Mouse (Mus musculus) kidney, adult 8-10 months (tissue): Measurements from ENCODE around the gene Larp4b.

ENCODE experiments used
- DNase-seq, 2 experiments: peaks; one replicate each; pipeline ENCODE4 v3.0.0; 2022

Larp4b gene

DNA sequence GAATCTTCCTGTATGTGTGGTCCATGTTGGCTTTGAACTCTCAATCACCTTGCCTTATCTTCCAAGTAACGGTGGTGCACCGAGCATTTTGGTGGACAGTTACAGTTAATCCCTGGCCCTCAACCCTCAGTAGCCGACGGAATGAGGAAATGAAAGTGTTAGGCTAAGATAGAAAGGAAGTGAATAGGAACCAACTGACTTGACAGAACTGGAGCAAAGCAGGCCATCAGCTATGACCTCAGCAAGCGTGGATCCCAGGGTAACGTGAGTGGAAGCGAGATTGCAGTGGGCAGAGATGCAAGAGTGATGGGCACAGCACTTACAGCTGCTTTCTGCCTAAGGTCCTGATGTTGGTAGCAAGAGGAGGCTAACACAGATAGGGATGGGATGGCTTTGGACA is 31.5 kb downstream of the Larp4b start:
- DNase-seq = no peak

DNA sequence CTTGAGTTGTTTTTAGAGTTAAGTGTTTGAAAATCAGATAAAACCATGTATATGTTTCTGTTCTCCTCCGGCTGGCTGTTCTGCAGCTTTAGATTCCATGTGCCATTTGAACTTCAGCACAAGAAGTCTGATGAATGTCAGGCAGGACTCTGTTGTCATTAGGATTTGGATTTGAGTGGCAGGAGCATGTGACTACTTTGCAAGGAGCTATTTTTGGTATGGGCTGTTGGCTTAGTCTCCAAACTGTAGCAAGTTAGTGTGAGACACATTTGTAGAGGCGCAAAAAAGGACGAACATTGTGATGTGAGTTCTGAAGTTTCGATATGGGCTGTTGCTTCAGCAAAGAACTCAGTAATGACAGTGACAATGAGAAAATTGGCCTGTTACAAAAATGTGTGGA is 34.0 kb downstream of the Larp4b start:
- no peak for DNase-seq

DNA sequence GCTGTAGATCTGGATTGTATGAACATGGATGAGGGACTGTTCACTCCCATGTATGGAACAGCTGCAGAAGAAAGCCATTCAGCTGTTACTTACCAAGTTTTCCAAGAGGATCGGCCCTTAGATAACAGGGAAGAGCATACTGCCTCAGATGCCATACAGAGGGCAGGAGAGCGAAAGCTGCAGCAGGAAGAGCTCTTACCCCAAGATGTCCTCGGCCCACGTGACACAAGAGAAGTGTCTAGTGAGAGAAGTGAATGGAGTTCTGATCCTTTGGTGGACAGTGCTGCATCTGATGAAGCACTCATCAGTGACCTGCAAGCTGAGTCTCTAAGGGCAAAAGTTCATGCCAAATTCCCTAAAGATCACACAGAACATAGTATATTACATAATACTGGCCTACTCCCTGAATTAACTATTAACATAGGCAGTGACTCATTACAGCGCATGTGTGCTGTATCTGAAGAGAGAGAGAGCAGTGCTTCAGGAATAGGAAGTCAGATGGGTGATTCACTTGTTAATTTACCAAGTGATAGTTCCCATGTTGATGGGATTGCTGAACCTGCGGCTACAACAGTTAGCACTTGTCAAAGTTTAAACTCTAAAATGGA is 35.1 kb downstream of the Larp4b start:
- DNase-seq = peak; percentile 29 to 68

DNA sequence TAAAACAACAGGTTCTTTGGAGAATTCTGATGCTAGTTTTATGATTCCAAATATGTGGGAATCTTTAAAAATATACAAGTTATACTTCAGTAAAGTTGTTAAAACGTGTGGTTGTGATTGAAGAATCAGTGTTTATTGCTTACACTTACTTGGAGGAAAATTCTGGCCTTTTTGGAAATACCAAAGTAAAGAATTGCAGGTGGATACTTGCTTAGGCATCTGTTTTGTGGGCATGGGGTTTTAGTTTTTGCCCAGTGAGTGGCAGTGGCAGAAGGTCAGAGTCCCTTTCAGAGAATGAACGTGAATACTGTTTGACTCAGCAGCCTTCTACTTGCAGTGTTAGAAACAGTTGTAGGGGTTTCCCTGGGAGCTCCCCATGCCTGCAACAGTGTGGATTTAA is 40.7 kb downstream of the Larp4b start:
- DNase-seq = no peak

DNA sequence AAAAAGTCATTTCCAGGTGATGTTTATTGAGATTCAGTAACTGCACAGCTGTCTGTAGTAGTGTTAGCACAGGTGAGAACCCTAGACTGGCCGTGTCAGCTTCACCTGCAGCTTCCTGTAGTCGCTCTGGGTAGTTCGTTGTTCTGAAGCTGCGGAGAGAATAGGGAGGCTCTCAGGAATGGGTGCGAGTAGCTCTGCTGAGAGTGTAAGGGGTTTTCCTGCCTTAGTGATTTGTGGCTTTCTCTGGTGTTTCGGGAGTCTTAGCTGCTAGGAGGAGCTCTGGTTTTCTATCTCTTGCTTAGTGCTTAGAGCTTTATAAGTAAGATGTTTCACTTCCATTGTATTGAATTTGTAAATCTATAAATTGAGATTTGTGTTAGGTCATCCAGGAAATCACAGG is 42.4 kb downstream of the Larp4b start:
- DNase-seq = no peak

DNA sequence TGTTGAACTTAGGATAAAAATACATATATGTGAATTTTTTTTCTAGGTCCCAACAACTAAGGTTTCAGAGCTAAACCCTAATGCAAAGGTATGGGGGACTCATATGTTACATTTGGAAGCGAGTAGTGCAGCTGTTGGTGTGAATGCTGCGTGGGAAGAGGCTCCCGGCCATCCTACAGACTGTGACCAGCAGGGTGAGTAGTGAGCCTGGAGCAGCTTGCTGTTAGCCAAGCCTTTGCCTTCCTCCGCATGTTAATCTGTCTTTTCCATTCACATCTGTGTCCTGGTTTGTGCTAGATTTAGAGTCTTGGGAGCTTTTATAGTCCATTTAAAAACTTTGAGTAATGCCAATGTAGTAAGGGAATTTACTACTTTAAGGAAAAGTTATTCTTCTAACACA is 43.1 kb downstream of the Larp4b start:
- DNase-seq = no peak

DNA sequence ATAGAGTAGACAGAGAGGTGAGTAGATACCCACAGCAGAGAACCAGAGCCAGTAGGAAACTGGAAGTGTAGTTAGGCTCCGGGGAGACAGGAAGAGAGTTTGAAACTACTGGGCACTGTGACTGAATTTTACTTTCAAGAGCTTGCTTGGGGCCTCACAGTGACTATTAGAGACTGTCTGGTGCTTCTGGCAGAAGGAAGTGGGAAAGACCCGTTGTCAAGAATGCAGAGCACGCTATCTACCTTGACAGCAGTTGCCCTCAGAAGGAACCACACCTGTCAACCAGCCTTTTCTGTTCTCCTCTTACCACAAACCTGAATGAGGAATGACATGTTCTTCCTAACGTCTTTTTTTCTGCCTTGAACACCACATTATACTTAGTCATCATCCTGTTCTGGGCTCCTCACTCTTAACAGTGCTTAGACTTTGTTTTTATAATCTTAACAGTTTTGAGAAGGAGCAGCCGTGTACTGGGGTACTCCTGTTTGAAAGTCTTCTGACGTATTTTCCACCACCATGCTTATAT is 45.8 kb downstream of the Larp4b start:
- DNase-seq = no peak

DNA sequence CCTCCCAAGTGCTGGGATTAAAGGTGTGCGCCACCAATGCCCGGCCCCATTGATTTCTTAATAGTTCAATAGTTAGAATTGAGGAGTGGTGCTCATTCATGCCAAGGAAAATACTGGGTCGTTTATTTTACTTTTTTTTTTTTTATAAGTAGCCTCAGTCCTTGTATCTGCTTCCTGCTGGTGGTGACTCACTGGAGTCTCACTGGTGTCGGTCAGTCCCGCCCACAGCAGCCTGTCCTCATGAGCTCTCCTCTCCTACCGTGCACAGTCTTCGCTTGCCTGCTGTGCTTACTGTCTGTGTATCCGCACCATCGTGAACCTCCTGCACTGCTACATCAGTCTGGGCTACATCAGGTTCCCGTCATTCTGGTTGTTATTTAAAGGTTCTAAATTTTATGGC is 46.5 kb downstream of the Larp4b start:
- no peak for DNase-seq

DNA sequence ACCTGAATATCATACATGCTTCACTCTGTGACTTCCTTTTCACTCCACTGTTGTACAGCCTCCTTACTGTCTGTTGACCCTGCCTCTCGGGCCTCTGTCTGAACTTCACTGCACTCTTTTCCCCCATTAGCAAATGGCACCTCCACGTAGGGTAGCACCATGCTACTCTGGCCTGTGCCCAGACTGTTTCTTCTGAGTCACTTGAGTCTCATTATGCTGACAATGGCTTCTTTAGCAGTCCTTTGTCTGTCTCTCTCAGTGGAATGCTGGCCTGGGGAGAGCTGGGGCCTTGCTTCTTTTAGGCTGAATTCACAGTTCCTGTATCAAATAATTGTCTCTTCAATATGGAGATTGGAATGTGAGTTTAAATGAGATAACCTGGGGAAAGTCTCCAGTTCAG is 48.7 kb downstream of the Larp4b start:
- DNase-seq = no peak

DNA sequence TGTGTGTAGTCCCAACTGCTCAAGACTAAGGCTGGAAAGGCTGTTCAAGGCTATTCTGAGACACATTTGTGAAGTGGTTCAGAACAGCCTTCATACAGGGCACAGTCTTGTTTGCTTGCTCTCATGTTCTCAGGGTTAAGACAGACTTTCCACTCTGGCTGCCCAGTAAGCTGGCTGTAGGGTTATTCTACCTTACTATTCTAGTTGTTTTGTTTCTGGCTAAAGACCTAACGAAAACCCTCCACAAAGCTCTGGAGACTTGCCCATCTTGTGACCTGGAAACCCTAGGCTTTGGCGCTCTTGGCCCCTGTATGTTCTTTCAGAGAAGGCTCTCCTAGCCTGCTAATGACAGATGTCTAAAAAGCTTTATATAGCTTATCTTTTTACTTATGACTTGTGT is 55.1 kb downstream of the Larp4b start:
- DNase-seq = no peak

DNA sequence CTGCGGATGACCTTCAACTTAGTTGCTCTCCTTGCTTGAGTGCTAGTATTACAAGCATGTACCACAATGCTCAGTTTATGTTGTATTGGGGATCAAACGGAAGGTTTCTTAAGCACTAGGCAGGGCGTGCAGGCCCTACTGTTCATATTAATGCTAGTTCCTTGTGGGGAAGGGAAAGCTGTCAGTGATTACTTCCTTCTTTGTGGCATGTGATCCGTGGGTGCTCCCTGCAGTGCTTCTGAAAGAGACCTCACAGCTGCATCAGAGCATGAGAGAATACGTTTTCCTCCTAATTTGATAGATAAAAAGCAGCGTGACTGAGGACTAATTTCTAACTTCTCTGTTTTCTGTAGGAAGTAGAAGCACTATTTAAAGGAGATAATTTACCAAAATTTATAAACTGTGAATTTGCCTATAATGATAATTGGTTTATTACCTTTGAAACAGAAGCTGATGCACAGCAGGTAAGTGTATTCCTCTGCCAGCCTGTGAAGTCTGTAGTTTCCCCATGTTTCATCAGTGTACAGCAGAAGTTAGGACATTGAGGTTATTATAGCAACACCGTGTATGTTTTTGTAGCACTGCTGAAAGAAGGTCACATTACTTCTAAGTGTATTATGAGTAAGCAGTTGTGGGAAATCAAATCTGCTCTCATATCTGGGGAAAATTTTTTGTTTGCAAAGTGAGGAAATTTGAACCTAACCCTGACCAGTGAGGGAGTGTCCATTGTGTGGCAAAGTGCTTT is 56.0 kb downstream of the Larp4b start:
- DNase-seq = no peak

DNA sequence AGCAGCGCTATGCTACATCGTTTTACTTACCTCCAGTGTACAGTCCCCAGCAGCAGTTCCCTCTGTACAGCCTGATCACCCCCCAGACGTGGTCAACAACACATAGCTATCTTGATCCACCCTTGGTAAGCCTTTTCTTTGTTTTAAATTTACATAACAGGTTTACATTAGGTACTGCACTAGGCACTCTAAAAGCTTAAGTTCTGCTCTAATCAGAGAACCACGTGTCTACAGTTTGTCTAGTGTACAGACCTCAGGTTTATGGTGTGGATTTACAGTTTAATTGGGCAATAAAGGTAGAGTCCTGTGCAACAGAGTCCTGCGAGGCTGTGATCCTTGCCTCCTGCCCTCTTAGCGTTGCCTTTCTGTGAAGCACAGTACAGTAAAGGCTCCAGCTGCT is 57.4 kb downstream of the Larp4b start:
- no peak for DNase-seq

DNA sequence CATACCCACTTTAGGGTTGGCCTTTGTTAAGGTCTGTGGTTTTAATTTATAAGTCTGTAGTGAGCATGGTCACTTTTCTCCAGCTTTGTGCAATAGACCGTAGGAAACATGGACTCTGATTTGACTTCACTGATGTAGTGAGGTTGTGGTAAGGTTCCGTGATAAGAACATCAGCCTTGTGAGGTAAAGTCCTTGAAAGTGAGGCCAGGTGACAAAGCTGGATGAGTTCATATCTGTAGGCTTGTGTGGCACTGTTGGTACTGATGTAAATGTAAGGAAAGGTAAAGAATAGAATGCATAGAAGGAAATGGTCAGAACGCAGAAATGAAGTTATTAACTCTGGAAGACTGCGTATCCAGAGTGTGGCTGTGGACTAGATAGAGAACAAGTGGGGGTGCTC is 57.9 kb downstream of the Larp4b start:
- no peak for DNase-seq

DNA sequence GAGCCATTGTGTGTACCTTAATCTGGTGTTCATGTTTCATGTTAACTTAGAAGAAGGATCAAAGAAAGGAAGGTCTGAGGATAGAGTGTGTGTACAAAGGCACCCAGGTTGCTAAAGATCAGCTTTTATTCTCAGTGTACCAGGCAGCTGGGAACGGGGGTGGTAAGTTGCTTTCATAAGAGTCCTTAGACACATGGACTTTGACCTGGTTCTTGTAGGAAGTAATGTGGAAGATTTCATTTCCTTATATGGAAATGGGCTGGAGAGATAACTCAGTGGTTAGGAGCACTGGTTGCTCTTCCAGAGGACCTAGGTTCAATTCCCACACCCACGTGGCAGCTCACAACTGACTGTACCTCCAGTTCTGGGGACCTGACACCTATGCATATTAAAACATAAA is 58.6 kb downstream of the Larp4b start:
- DNase-seq = peak in 1 of 2 experiments; percentile 59

DNA sequence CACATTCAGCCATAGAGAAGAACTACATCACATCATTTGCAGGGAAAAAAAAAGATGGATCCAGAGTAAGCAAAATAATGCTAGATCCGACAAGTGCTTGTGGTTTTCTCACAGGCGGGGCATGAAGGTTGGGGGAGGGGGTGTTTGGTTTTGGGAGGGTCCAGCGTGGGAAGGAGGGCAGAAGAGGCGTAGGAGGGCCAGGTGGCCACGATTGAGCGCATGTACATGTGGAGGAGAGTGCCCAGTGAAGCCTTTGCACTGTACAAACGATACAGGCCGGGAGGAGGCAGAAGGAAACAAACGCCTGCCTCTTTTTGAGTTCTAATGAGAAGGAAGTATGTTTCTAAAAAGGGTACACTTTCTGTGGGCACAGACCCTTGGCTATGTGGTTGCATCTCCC is 60.1 kb downstream of the Larp4b start:
- DNase-seq = no peak

DNA sequence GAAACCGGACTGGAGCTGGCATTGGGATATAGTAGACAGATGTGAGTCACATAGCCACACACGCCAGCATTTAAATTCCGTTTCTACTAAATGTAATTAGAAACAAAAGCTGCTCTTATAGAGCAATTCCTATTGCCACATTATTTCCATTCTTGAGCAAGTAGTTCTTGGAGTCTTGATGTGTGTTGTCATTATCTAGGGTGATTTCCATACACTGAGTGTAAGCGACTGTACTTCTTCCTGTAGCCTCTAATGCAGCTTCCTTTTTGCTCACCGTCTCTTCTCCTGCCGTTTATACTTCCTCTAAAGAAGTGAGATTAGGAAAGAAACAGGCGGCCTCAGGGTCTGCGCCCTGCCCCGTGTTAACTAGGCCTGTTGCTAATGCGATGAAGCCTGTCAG is 65.6 kb downstream of the Larp4b start:
- no peak for DNase-seq

DNA sequence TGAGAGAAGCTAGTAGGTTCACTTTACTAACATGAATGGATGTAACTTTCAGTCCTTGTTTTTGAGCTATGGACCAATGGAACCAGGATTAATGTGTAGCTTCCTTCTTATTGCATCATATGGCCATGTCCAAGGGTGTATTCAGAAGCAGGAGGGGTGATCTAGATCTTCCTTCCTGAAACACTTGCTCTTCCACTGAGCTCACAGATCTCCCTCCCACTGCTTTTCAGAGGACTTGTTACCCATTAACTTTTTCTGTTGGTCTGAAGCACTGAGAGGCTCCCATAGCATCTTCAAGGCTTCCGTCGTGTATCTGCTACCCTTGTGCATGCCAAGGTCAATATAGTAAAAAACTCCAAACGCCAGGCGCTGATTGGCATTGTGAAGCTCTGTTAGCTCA is 69.2 kb downstream of the Larp4b start:
- DNase-seq = no peak

DNA sequence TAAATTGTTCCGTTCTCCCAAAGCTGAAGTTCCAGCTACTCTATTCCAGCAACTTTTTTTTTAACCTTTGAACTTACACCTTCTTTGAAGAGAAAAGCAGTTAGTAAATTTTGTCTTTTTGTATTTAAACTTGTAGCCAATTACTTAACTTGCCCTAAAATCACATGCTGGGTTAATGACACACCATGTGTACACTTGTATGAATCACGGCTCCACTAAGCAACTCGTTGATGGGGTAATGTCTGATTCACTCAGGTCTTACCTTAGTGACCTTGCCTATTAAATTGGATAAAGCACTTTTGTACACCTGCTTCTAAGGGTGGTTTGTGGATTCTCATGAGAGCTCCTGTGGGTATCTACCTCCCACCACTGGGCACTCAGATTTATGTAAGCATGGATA is 74.2 kb downstream of the Larp4b start:
- DNase-seq = no peak

DNA sequence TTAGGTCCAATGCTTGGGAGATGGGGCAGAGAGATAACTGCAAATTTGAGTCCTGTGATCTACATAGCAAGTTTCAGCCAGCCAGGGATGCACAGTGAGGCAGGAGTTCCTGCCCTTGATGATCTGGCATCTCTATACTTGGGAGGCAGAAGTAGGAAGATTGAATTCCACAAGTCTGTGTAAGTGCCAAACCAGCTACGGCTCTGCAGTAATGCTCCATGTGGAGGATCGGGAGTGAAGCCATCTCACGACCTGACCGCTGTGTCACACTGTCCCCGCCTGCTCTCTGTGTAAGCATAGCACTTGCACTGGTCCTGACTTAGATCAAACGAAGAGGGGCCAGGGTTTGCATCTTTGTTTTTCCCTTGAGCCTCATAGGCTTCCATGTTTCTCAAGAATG is 75.9 kb downstream of the Larp4b start:
- no peak for DNase-seq

DNA sequence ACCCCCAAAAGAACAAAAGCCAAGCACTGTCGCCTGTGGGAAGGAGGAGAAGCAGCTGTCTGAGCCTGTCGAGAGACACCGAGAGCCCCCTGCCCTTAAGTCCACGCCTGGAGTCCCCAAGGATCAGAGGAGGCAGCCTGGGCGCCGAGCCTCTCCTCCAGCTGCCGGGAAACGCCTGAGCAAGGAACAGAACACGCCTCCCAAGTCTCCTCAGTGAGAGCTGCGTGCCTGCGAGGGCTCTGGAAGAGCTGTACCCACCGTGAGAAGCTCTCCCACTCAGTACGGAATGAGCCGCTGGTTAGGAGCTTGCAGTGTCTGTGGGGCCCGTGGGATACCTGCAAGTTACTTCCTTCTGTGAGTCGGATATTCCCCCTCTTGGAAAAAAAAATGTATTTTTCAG is 77.0 kb downstream of the Larp4b start:
- DNase-seq = no peak

DNA sequence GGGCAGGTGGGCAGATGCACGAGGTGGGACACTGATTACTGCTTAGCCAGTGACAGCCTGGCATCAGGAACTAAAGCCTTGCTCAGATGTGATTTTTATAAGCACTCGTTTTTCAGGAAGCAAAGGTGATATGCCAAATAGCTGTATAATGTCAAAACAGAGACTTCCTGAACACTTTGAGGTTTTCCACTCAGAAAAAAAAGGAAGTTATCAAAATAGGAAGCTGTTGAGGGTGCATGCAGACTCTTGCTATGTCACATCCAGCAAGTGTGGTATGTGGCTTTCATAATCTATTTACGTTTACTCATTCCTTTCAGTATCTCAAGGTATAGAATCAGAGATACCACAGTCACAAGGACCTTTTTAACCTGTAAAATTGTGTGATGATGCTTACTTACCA is 79.7 kb downstream of the Larp4b start:
- no peak for DNase-seq

DNA sequence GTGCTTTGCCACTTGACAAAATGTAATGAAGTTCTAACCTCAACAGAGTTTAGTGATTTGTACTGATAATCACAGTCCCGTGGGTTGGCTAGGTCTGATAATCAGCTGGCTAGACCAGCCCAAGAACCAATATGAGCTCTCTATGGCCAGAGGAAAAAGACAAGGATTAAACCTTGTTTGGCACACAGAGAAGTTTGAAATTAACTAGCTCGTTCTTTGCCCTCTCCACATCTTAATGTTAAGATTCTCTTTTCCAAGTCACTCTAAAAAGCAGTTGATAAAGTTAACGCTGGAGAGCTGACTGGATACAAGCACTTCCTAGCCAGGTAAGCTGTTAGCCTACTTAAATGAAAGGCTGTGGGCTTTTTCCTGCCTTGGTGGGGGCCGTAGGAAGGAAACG is 81.5 kb downstream of the Larp4b start:
- peak in 1 of 2 experiments; percentile 36 for DNase-seq

DNA sequence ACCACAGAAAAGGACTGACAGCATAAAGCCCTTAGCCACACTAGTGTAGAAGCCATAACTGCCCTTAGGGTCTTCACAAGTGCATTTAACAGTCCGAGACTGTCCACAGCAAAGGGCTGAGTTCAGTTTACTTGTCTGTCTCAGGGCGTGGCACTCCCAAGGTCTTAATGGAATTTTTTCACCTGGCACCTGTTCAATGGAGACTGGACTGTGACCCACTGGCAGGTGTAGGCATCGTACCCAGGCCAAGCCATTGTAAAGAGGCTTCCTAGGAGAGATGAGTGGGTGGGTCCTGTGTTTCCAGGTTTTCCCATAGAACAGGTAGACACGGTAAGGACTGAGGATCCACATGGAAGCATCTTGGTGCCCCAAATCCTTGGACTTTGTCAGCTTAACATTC is 84.6 kb downstream of the Larp4b start:
- peak; percentile 36 to 38 for DNase-seq

DNA sequence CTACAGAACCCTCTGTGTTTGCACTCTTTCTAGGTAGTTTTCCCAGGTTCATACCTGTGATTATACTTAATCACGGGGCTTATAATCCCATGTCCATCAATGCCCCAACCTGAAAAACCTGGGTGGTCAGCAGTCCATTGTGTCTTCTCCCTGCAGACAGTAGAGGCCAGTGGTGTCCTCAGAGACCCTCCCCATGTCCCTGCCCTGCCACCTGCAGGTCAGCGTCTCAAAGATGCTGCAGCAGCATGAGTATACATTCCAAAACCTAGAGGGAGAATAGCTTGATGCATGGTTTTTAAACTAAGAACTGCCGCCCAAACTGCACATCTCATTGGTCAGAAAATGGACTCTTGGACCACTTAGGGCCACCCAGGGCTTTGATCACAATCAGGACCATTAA is 85.0 kb downstream of the Larp4b start:
- no peak for DNase-seq

DNA sequence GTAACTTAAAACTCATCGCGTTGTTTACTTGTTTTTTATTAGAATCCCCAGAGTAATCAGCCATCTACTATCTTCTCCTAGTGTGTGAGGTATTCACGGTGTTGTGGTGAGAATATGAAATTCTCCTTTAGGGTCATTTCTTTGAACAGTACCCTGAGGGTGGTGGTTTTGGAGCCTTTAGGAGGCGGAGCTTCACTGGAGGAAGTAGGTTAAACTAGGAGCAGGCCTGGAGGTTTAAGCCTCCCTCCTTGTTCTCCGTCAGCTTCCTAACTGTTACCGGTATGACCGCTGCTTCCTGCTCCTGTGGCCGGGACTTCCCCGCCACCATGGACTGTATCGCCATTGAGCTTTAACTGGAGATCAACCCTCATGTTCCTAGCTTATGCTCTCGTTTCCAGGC is 86.5 kb downstream of the Larp4b start:
- DNase-seq = peak; percentile 28 to 45
